Mouse (Mus musculus): ENCODE measurements at regions not wholly inside any gene's neighbourhood (a gene's known extent, or its start where the extent isn't known, plus 50 kb on each side); places are given as distances from the start of the nearest gene placed in this dataset.
"Not testable (repeated sequence)": the region's sequence is repeated elsewhere in the genome, so short reads cannot be mapped to it uniquely, and the experiment has no call there.

DNA sequence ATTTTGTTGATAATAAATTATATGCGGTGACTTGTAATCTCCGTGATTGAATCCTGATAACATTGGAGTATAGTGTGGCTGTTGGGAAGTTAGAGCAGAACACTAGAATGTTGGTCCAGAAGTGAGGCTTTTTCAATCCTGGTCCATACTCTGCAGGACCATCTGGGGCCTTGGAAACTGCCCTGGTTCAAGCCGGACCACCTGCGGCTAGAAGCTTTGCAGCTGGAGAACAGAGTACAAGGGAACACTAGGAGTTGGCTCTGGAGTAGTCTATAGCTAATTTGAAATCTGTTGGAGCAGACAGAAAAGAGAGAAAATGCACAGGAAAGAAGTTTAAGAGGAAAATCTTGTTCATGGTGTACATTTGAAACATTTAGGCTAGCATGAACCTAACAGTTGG is 79.0 kb downstream of the Casp12 start:
- DNase-seq (ENCODE audit: low spot score in 2 of 2), result no peak

DNA sequence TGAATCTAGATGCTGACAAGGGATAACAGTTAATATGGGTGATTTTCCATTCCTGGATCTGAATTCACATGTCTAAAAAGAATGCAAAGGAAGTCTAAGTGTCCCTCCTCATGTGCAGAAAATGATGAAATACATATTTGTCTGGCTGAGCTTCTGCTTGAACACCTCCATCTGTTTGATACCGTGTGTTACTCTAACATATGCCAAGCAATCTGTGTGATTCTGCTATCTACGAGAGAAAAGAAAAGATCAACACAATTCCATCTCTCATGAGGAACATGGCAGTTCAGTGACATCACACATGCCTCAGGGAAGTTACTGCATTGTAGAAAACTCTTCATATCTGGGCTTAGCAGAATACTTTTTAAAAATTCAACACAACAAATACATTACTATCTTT is 103.0 kb downstream of the Casp12 start:
- peak; percentile 2 to 39 for DNase-seq (ENCODE audit: low spot score in 2 of 2)

- no peak for DNase-seq (ENCODE audit: low spot score in 2 of 2)
Observed at GRCm38 (mm10) chr9:5456606-5457005, 111.4 kb downstream of the Casp12 start.

GRCm38 (mm10) chr9:5472012-5472411 is 126.8 kb downstream of the Casp12 start:
- DNase-seq (ENCODE audit: low spot score in 2 of 2), result no peak

DNA sequence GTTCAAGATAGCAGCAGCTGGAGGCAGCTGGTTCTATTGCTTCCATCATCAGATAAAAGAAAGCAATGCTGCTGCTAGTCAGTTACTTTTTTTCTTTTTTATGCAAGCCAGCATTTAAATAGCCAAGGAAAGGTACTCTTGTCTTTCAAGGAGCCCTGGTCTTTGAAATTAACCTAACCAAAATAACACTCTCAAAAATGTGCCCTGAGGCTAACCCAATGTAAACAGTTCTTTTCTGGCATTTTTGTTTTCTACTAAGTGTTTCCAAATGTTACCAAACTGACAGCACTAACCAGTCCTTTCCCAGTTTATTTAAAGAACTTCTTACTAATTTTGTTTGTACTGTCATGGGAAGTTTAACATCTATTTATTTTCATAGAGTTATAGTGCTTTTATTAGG is 129.0 kb downstream of the Casp12 start:
- no peak for DNase-seq (ENCODE audit: low spot score in 2 of 2)

DNA sequence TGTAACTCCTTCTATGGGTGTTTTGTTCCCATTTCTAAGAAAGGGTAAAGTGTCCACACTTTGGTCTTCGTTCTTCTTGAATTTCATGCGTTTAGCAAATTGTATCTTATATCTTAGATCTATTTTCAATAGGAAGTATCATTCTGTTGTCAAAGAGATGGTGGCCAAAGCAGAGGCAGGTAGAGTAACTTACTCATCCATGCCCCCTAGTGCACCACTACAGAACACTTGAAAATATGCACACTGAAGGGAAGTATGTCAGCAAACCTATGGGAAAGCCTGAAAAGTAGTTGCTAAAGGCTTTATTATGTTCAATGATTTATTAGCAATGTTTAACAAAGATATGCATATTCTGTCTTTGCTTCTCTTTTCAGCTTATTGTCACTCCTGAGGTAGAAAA is 140.0 kb downstream of the Casp12 start:
- no peak for DNase-seq (ENCODE audit: low spot score in 2 of 2)

GRCm38 (mm10) chr9:5496837-5497236 is 151.6 kb downstream of the Casp12 start:
- DNase-seq (ENCODE audit: low spot score in 2 of 2), result peak; percentile 26 to 78

DNA sequence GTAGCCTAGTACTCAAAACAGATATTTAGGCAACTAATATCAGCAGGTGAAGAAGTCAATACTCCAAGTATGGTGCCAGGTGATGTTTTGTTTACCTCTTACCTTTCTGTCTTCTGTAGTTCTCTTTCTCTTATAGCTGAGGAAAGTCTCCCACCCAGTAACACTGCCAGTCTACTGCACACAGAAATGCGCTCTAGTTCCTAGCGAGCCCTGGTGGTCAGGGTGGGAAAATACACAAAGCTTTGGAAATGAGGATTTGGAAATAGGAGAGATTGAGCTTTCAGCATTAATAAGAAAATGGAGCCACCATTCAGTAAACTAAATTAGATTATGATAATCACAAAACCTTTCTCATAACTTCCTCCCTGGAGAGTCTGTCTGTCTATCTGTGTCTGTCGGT is 153.1 kb downstream of the Casp12 start:
- no peak for DNase-seq (ENCODE audit: low spot score in 2 of 2)

DNA sequence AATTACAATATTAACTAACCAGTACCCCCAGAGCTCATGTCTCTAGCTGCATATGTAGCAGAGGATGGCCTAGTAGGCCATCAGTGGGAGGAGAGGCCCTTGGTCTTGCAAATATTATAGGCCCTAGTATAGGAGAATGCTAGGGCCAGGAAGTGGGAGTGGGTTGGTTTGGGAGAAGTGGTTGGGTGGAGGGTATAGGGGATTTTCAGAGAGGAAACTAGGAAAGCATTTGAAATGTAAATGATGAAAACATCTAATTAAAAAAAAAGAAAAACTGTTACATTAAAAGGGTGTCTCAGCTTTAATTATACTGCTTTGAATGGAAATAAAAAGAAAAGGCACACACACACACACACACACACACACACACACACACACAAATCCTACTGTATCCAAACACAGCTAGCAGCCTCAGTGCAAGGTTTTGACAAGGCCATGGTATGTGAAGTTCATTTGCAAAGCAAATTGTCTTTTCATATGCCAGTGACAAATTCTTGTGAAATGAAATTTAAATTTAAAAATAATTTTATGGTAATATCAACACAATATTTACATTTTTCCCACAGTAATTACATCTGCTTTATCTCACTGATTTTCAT is 180.6 kb downstream of the Casp12 start:
- DNase-seq (ENCODE audit: low spot score in 2 of 2), result no peak

- DNase-seq (ENCODE audit: low spot score in 2 of 2), result no peak
Observed at GRCm38 (mm10) chr9:5542604-5543003, 197.4 kb downstream of the Casp12 start.

DNA sequence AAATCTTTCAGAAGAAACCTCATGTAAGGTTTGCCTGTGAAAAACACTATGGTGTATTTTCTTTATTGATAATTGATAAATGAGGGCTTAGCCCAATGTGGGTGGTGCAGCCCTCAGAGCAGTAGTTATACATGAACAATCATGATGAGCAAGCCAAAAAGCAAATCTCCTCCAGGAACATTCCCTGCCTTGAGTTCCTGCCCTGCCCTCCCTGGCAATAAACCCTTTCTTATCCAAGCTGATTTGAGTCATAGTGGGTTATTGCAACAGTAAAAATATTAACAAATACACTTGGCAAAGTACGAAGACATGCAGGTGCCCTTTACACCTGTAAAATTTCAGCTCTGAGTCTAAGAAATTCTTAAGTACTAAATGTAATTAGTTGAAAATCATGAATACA is 229.8 kb downstream of the Casp12 start:
- DNase-seq (ENCODE audit: low spot score in 2 of 2), result no peak

DNA sequence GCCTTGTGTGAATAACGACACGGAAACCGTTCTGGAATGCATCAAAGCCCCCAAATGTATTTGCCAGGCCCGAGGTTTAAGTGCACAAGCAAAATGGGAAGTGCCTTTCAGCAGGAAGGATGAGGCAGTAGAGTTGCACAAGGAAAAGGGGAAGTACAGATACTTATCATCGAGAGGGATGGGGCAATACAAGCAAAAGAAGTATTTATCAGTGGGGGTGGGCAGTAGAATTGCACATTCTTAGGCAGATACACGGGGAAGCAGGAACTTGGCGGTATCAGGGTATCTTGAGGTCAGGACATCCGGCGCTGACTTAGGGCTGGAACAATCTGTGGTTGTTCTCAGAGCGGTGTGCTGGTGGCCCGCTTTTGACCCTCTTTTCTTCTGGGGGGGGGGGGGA is 232.9 kb downstream of the Casp12 start:
- DNase-seq (ENCODE audit: low spot score in 2 of 2), result not testable (repeated sequence)

- DNase-seq (ENCODE audit: low spot score in 2 of 2), result no peak
Observed at GRCm38 (mm10) chr9:5595891-5596635, 250.8 kb downstream of the Casp12 start.

DNA sequence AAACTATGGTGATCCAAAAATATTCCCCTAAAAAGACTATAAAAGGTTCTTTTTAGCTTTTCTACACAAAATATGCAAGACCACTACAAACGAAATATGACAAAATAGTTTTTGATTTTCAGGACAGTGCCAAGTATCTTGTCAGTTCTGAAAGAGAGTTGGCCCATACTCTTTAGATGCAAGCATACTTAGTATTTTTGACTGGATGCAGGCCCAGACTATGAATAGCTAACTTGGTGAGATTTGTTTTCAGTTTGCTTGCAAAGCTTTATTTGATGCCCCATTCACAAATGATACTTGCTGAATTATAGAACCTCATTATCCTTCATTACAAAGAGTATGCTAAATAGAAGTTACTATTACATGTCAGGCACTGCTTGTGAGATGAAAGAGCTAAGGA is 258.8 kb downstream of the Casp12 start:
- DNase-seq (ENCODE audit: low spot score in 2 of 2), result no peak

DNA sequence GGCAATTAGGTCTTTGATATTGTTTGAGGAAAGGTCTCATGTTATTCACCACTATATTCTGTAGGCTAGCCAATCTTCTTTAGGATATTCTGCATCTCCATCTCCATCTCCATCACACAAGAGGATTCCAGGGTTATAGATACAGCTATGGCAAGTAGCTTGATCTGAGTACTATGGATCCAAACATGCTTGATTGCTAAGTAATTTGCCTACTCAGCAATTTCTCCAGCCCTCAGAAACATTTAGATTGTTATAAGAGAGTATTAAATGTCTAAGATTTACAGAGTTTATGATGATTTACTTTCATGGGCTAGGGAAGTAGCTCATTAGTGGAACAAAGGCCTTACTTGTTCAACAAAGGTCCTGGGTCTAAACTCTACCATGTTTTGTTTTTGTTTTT is 259.8 kb downstream of the Casp12 start:
- no peak for DNase-seq (ENCODE audit: low spot score in 2 of 2)

DNA sequence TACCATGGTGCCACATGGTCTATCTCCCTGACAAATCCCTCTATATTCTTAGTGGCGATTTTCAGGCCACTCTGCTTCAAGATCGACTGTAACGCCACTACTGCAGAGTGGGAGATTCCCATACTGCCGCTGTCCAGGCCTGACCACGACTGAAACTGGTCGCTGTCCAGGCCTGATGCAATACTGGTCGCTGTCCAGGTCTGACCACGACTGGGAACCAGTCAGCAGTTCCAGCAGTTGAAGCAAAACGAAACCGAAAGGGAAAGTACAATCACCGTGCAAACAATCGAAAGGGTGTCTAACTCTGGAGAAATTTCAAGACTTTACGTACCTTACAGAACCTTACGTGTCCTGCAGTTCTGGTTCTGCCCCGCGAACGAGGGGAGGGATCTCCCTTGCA is 271.5 kb downstream of the Casp12 start:
- DNase-seq (ENCODE audit: low spot score in 2 of 2), result no peak

GRCm38 (mm10) chr9:5623396-5623795 is 278.2 kb downstream of the Casp12 start:
- no peak for DNase-seq (ENCODE audit: low spot score in 2 of 2)

DNA sequence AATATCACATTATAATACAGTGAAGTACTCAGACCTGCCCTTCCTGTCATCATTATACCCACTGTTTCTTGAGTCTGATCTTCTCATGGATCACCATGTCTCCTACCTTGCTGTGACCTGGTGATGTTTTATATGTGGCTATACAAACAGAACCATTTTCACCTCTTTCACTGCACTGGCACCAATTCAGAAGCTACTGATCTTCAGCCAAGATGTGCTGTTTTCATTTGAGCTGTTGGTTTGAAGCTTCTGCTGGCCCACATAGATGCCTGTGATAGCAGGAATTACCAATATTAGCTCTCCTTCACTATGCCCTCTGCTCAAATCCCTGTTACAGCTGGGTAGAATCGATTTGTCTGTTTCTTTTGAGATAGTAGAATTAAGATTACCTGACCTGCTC is 282.3 kb downstream of the Casp12 start:
- DNase-seq (ENCODE audit: low spot score in 2 of 2), result no peak

GRCm38 (mm10) chr9:5634461-5634953 is 289.3 kb downstream of the Casp12 start:
- no peak for DNase-seq (ENCODE audit: low spot score in 2 of 2)

DNA sequence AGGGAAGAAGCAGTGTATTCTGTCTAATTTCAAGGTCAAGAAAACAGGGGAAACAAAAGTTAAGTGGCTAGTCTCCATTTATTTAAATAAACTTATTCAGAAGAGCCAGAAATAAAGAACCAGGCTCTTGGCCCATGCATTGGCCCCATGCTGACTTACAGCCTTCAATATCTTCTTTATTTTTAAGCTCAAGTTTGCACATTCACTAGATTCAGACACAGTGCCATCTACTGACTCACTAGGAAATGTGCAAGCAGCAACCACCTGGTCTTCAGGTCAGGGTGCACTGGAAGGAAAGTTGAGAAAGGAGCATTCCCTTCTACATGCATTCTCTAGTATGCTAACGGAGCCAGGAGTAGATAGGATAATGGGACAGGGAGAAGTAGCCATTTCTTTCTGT is 289.7 kb downstream of the Casp12 start:
- peak in 1 of 2 experiments; percentile 42 for DNase-seq (ENCODE audit: low spot score in 2 of 2)

GRCm38 (mm10) chr9:5663886-5664285 is 318.7 kb downstream of the Casp12 start:
- no peak for DNase-seq (ENCODE audit: low spot score in 2 of 2)

GRCm38 (mm10) chr9:5673551-5673950 is 328.3 kb downstream of the Casp12 start:
- no peak for DNase-seq (ENCODE audit: low spot score in 2 of 2)

DNA sequence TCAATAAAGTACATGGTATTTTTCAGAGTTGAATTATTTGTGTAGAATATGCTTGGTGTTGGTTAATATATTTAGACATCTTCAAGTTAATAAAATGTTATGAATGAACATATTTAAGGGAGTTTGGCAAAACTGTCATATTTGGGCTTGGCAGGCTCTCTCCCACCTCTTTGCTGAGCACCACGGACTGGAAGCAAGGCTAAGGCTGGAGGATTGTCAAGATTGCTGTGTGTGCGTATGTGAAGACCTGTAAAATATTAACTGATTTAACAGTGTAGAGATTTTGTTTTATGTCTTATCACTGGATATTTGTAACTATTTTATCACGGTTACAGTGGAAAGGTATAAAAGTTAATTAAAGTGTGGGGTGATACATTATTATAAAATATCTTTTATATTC is 363.3 kb downstream of the Casp12 start:
- no peak for DNase-seq (ENCODE audit: low spot score in 2 of 2)

Measured in layer of hippocampus, adult 18-20 months (tissue).